Mouse (Mus musculus) cerebellum, adult 18-20 months (tissue): ENCODE results near the gene Phospho1.
"Not testable (repeated sequence)": the region's sequence is repeated elsewhere in the genome, so short reads cannot be mapped to it uniquely, and the experiment has no call there.

Source experiments
- DNase-seq, 2 experiments: peaks; one replicate each; pipeline ENCODE4 v3.0.0; 2021

The Phospho1 gene

DNA sequence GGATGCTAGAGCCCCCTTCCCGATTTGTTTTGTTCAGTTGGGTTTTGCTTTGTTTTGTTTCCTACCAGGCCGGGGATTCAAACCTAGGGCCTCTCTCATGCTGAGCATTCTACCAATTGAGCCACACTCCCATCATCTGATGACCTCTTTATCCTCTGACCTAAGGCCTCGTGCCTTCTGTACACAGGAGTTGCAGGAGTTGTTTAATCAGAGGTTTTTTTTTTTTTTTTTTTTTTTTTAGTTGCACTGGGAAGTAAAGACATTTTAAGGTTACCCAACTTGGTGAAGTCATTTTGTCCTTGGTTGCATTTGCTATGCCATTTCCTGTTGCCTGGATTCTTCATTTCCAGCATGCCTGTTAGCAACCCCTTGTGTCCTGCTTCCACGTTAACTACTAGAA lies 45.1 kb downstream of the Phospho1 start:
- DNase-seq: no peak

DNA sequence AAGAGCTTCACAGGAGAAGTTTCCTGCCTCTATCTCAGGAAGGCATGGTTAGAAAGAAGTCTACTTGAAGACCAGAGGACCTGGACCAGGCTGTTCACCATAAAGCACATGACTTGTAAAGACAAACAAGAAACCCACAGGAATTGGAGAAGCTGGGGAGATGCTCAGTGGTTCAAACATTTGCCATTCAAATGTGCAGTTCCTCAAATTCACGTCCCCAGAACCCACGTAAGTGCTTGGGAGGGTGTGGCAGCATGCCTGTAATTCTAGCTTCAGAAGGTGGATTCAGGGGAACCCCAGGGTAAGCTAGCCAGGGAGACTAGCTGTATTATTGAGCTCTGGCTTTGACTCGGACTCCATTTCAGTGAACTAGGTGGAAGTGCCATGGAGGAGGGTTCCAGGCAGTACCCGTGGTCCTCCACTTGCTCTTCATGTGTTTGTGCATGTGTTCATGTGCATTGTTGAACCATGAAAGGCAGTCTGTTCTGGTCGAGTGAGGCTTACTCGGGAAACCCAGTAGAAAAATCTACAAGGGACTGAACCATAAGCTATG lies 45.7 kb downstream of the Phospho1 start:
- no peak for DNase-seq

DNA sequence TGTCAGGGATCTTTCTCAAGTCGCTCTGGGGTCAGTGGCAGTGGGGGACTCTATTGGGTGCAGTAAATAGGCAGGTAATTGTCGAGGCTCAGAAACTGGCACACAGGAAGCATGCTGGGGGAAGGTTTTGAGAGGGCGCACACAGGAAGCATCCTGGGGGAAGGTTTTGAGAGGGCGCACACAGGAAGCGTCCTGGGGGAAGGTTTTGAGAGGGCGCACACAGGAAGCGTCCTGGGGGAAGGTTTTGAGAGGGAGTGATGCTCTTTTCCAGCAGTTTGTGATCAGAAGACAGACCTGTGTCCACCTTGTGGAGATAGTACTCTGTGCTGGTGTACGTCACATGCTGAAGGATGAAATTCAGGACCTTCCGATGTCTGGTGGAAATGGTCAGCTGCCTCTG lies 51.5 kb downstream of the Phospho1 start:
- no peak for DNase-seq

DNA sequence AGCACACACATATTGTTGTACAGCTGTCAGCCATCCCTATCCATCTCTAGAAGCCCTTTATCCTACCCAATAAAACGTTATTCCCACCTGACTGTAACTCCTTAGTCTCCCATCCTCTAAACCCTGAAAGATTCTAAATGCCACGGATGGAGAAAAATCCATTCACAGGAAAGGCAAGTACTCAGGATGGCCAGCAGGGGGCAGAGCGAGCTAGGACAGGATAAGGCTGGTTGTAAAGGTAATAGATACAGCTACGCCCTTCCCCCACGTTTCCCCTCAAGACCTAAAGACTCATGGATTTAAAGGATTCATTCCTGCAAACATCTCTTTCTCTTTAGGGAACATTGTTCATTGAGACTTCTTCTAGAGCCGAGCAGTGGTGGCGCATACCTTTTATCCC lies 52.0 kb downstream of the Phospho1 start:
- peak; percentile 47 to 61 for DNase-seq

DNA sequence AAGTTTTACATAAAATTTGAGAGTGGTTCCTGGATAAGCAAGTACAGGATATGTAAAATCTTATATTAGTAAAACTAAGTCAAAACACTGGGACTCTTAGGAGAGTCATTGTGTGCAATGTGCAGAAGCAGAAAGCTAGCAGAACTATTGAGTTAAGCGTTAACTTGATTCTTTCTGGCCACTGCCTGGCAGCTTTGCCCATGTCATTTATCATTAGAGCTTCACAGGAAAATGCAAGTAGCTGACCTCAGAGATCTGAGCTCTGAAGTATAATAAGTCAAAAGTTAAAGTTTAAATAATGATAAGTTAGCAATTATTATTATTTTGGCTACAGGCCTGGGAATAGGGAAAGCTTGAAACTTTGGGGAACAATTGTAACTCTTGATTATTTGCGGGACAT lies 55.6 kb downstream of the Phospho1 start:
- DNase-seq: not testable (repeated sequence)
